Mouse (Mus musculus): Measurements from ENCODE around the gene Zfp36.

GRCm38 (mm10) chr7:28367663-28368275, 12.3 kb downstream of the Zfp36 start:
- no peak for TF ChIP-seq CTCF (IDR thresholded peaks at IDR 0.05)
- no peak for TF ChIP-seq POLR2A (IDR thresholded peaks at IDR 0.05; ENCODE audit: insufficient read depth, low read depth, low read length)
